Mouse (Mus musculus) heart, postnatal 25 days (tissue): Measurements from ENCODE around the gene Tmem178b. TPM values are rescaled to one million over a fixed set of nuclear protein-coding genes. Genes with fewer than 3 reads are reported as not detected.

Experiments used
- DNase-seq: peaks from one replicate; pipeline ENCODE4 v3.0.0; 2022; ENCODE audit warnings: low spot score
- intact Hi-C: fragments of 180-260 bp; cut with DNase I; formaldehyde crosslinking; loops from one replicate; pipeline ENCODE4 v1.15.1; 2025
- total RNA-seq, 2 experiments: library from RNA; stranded (reverse); gene quantifications; 2 replicates each; pipeline ENCODE4 v1.2.3; 2021

Gene Tmem178b
- total RNA-seq, 2 experiments from 2014 or later = 0.64 to 0.99 TPM

DNA sequence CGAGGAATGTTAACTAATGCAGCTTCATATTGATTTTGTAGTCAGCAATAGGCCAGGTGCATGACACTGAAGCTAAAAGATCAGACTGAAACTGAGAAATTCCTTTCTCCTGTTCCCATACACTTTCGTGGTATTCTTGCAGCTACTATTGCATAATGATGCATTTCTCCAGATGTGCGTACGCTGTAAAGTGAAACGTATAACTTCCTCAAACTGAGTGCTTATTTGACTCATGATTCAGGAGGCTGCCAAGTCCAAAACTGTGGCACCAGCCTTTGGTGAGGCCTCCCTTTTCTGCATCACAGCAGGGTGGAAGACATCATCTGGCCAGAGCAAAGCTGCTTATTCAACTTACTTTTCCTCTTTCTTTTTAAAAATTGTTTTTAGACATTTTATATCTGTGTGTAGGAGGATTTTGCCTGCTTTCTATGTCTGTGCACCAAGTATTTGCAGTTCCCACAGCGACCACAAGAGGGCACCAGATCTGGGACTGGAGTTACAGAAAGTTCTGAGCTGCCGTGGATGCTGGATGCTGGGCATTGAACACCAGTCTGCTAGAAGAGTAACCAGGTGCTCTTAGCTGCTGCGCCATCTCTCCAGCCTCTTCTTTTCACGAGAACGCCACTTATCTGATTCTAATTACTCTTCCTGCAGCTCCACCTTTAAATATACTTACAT is 362.9 kb downstream of the Tmem178b start:
- intact Hi-C loops = loop anchor here (2.0 to 5.0 kb wide), 2 partner anchors 66 to 157 kb away; no protein-coding TSS in a partner anchor
- DNase-seq = no peak

DNA sequence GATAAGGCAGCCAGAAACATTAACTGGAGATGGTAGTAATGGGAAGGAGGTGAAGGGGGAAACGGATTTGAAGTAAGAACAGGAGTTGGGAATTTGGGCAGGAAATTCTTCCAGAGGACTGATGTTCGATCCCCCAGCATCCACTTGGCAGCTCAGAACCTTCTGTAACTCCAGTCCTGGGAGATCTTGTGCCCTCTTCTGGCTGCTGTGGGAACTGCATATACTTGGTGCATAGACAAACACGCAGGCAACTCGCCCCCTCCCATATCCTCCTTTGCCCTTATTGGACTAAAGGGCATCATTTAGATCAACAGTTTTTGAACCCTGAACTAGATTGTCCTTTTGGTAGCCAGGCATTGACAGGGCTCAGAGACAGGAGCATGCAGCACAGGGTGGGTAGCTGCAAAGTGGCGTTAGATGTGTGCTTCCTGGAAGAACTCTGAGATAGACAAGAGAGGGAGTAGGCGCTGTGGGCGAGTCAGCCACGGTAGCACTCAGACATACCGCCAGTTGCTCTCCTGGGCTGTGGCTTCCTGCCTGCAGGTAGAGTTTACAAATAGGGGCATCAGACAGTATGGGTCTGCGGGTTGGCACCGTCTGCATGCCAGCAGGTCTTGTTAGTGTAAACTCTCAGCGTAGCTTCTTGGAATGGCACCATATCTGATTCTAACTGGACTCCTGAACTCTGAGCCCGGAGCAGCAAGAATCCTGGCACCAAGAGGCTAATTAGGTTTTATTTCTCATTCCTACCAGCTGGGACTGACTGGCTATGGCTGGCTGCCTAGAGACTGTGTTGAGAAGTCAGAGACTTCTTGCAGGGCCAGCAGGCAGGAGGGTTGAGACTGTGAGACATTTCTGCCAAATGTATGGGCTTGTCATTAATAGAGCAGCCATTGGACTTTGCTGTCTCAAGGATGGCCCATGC is 364.0 kb downstream of the Tmem178b start:
- intact Hi-C loops = loop anchor here (2.0 to 5.0 kb wide), 2 partner anchors 65 to 156 kb away; no protein-coding TSS in a partner anchor
- DNase-seq = no peak

DNA sequence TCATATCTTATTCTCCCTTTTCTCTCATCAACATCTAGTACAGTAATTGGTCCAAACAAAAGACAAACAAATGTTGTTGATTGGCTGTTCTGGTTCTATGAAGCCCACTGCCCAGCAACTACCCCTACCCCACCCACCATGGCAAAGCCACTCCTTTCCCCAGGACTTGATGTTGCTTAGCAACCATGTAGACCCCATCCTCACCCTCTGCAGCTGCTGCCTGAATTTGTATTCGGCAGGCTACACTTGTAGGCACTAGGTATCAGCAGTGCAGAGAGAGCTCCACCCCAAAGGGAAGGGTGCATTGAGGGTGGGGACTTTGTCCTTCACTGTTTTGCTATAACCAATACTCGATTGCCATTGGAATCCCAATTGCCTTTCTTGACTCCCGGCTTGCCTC is 365.8 kb downstream of the Tmem178b start:
- intact Hi-C loops = loop anchor here (5.0 kb wide), 1 partner anchor 63 kb away; no protein-coding TSS in a partner anchor
- no peak for DNase-seq

GRCm38 (mm10) chr6:40240671-40241070 is 367.6 kb downstream of the Tmem178b start:
- intact Hi-C loops = no loop called here
- no peak for DNase-seq

GRCm38 (mm10) chr6:40247398-40247946 is 374.4 kb downstream of the Tmem178b start:
- intact Hi-C loops = no loop called here
- no peak for DNase-seq

DNA sequence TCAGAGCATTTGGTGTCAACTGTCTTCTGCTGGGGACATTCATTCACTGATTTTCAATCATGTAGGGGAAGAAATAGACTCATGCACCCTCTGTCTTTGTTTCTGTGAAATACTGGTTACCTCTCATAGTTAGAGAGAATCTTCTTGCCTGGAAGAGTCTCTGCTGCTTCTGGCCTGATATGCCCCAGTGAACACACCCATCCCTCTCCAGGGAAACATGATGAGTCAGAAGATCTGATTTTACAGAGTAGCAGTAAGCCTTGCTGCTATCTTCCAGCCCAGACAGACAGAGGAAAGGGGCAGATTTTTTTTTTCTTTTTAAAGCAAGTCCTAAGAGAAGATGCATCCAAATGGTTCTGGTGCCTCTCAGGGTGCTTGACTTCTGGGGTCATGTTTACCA is 376.9 kb downstream of the Tmem178b start:
- intact Hi-C loops = no loop called here
- no peak for DNase-seq

DNA sequence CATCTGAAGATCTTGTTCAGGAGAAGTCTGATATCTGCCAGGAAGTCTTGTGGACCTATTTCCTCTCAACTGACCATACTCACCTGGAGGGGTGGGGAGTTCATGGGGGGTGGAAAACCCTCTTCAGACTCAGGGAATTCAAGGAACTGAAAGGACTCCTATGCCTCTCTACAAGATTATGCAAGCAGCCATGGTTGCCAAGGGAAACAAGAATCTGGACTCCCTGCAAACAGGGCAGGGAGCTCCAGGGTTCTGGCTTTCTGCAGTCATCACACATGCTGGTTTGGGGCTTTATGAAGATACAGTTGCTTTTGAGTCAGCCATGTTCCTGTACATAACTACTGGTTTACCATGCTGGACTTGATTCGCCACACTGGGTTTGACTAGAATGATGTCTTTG is 390.6 kb downstream of the Tmem178b start:
- intact Hi-C loops = no loop called here
- no peak for DNase-seq

DNA sequence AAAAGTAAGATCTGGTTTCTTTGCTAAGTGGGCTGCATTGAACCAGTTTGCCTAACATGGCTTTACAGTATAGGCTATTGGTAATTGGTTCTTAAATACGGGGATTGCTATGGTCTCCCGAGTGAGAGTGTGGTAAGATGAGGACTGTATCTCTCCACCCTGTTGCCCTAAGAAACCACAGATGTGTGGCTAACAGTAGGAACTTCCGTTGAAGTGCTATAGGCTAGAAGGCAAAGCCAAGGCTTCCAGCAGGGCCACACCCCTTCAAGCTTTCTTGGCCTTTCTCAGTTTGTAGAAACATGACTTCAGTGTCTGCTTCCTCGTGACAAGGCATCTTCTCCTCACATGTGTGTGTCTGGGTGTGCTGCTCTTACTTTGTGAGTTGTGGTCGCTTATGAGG is 427.6 kb downstream of the Tmem178b start:
- DNase-seq = no peak
- intact Hi-C loops = loop anchor here (5.0 kb wide), 1 partner anchor 63 kb away; no protein-coding TSS in a partner anchor

GRCm38 (mm10) chr6:40303379-40303778 is 430.3 kb downstream of the Tmem178b start:
- DNase-seq = no peak
- intact Hi-C loops = loop anchor here (5.0 kb wide), 1 partner anchor 66 kb away; no protein-coding TSS in a partner anchor

Other genes starting within 250 kb of the Tmem178b start
- 10 to 100 TPM; 13.2 to 20.8 TPM for gene Braf, start 147.8 kb upstream of the Tmem178b start, total RNA-seq
- 100 to 1,000 TPM; 105 to 108 TPM for gene Mrps33, start 62.3 kb upstream of the Tmem178b start, total RNA-seq